Mouse (Mus musculus) lung, postnatal 14 days (tissue): ENCODE measurements at regions not wholly inside any gene's neighbourhood (a gene's known extent, or its start where the extent isn't known, plus 50 kb on each side); places are given as distances from the start of the nearest gene placed in this dataset.

ENCODE experiments used
- DNase-seq: peaks from one replicate; pipeline ENCODE4 v3.0.0; 2021

DNA sequence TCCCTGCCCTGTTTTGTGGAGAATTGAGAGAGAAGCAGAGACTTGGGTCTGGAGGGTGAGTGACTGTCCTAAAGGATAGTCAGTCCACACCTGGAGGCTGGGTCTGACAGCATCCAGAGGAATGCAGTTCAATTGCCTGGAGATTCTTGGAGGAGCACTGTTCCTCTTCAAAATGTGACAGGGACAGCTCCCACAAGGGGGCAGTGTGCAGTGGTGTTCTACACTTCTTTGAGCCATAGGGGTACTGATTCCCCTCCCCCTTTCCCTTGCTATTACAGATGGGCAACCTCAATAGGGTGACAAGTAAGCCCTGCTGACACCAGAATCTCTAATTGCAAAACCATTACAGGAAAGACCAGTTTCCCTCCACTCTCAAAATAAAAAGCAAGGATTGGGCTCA is 63.7 kb upstream of the Gm773 start:
- no peak for DNase-seq

DNA sequence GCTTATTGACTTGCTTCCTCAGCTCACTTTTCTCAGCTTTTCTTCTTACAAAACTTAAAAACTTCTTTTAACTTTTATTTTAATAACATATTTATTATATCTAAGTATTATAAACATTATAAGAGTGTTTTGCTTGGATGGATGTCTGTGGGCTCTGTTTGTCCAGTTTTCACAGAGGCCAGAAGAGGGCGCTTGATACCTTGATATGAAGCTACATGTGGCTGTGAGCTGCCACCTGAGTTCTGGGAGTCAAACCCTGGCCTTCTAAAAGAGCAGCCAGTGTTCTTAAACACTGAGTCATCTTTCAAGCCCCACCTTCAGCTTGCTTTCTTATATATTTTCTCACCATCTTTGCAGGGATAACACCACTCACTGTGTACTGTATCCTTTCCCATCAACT is 61.5 kb upstream of the Gm773 start:
- peak; percentile 9 for DNase-seq

DNA sequence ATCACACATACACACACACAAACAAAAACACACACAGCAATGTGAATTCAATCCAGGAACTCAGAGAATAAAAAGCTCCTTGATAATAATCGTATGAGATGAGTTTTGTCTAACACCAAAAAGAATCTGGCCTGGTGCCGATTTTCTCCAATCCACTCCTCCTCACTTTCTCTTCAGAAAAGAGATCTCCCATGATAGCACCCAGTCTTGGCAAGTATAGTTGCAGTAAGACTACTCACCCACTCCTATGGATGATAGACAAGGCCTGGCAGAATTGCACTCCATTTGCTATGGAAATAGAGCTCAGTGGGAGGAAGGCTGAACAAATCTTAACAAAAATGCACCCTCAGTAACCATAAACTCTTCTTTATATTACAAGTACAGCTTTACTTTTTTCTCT is 57.0 kb upstream of the Gm773 start:
- no peak for DNase-seq
